Mouse (Mus musculus) testis, postnatal 10 days (tissue): ENCODE measurements at regions not wholly inside any gene's neighbourhood (a gene's known extent, or its start where the extent isn't known, plus 50 kb on each side); places are given as distances from the start of the nearest gene placed in this dataset.

ENCODE experiments used
- DNase-seq: peaks from one replicate; pipeline ENCODE4 v3.0.0; 2021; ENCODE audit warnings: low spot score

DNA sequence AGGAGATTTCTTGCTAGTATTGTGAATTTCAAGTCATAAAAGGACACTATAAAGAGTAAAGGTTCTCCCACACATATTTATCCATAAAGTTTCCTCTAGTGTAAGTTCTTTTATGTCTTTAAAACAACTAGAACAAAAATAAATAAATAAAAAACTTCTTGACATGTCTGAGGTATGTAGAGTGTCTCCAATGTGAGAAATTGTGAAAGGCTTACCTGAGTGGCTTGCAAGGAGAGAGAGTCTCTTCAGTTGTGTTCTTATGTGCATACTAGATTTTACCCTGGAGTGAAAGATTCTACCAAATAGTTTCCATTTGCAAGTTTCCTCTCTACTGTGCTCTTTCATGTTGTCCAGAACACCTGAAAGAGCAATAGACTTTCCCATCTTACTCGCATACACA lies 276.8 kb downstream of the Ankrd50 start:
- DNase-seq: no peak

DNA sequence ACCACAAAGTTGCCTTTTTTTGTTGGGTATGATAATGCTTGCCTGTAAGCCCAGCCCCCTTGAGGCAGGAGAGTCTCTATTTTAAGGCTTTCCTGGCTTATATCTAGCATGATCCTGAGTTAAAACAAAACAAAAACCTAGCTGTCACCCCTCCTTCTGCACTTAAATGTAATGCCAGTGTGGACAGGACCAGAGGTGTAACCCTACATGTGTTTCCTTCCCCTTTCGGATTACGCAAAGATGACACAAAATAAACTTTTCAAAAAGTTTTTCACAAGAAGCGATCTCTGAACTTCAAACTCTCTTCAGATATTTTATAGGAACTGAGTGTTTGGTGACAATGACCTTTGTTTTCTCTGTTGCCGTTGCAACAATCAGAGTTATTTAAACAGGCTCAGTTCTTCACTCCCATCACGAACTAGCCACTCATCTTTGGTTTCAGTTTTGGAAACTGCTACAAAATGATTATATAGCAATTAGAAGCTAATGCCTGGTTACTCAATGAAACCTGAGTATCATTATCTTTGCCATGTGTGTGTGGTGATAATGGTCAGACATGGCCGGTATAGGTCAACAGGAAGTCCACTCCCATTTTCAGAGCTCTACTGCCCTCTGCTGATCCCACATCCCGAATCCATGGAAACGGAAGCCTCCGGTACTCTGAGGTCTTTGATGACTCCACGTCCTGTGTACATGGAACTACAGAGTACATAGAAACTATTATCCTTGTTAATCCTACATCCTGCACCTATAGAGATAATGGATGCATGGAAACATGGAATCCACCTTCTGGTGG lies 282.6 kb downstream of the Ankrd50 start:
- DNase-seq: peak; percentile 86

DNA sequence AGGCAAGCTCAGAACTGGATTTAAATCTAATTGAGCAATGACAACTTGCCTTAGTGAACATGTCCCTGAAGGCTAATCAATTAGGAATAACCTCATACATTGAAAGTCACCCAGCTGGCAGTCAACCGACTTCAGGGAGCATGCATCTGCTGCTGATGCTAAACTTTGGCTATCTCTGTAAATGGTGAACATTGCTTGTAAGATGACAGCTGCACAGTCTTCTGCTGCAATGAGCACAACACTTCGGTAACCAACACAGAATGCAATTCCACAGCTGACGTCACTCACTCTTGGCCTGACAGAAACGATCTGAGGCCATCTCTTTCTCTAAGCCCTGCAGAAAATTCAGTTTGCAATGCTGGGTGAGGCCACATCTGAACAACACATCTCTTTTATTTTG lies 290.6 kb downstream of the Ankrd50 start:
- DNase-seq: no peak

- DNase-seq: no peak
Observed at GRCm38 (mm10) chr3:38187406-38187896, 297.2 kb downstream of the Ankrd50 start.

DNA sequence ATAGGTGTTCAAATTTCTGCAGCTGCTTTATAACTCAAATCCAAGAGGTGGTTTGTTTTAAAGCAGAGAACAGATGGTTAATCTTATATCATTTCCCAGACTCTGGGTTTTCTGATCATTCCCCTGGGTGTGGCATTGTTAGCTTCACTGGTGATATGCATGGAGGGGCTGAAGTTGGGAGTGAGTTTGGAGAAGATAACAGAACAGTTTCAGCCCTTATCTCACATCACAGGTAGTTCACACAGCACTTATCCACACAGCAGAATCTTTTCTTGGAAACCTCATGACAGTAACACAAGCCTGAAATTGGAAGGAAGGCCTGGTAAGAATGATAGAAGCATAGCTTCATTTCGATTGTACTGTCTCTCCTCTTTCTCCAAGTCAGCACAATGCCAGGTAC lies 298.1 kb downstream of the Ankrd50 start:
- DNase-seq: no peak

GRCm38 (mm10) chr3:38178295-38178694 lies 306.3 kb downstream of the Ankrd50 start:
- no peak for DNase-seq

DNA sequence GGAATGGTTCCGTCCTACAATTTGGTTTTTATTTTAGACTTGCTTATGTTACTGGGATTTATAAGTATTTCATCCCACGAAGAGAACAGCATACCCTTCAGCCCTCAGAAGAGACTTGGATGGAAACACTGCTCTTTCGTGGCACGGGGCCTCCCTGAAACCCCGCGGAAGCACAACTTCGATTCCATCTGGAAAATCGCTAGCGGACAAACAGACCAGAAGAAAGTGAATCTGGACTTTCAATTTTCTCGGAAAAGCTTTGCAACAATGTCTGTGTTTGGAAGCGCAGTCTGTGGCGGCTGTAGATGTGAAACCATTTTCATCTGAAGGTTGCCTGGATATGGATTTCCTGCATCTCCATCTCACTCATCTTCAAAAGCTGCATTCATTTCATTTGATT lies 308.7 kb downstream of the Ankrd50 start:
- DNase-seq: no peak

GRCm38 (mm10) chr3:38174735-38175280 lies 309.8 kb downstream of the Ankrd50 start:
- no peak for DNase-seq

GRCm38 (mm10) chr3:38152408-38152807 lies 332.2 kb downstream of the Ankrd50 start:
- no peak for DNase-seq

GRCm38 (mm10) chr3:38151821-38152220 lies 332.8 kb downstream of the Ankrd50 start:
- DNase-seq: no peak

DNA sequence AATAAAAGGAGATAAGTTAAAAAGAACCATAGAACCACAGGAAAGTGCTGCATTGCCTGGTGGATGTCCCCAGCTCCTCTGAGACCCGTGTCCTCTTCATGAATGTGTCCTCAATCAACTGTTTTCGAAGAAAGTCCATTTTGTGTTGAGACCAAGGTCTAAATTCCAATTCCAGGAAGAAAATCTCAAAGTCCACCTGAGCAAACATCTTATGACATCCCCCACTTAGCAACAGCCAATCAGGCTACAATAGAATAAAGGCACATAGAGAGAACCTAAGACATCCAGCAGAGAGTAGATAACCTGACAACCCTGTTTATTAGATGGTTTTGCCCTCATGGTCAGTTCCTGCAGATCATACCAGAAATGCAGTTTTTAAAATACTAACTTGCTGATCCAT lies 338.0 kb downstream of the Ankrd50 start:
- DNase-seq: no peak

GRCm38 (mm10) chr3:38145444-38145843 lies 339.2 kb downstream of the Ankrd50 start:
- DNase-seq: no peak

GRCm38 (mm10) chr3:38144650-38145049 lies 340.0 kb downstream of the Ankrd50 start:
- DNase-seq: no peak

GRCm38 (mm10) chr3:38143147-38143883 lies 341.3 kb downstream of the Ankrd50 start:
- peak; percentile 73 for DNase-seq

- no peak for DNase-seq
Observed at GRCm38 (mm10) chr3:38139387-38139786, 345.3 kb downstream of the Ankrd50 start.

- no peak for DNase-seq
Observed at GRCm38 (mm10) chr3:38138014-38138413, 346.6 kb downstream of the Ankrd50 start.

GRCm38 (mm10) chr3:38135808-38136214 lies 348.8 kb downstream of the Ankrd50 start:
- DNase-seq: no peak

DNA sequence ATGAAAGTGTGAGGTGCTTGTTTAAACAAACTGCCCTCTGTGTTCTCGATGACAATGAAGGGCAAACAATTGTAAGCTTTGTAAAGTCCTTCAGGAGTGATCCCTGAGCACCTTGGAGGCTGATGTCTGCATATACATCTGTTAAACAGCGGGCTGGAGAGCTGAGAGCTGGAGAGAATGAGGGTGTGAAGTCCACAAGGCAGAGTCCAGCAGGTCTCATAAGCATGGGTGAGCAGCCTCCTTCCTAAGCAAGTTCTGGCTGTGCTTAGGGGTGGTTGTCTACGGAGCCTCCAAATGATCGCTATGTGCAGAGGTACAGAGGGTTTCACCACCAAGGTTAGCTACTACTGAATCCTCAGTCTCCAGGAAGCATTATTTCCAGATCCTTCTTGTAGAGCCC lies 350.2 kb downstream of the Ankrd50 start:
- no peak for DNase-seq

GRCm38 (mm10) chr3:38131887-38132220 lies 352.8 kb downstream of the Ankrd50 start:
- DNase-seq: no peak

DNA sequence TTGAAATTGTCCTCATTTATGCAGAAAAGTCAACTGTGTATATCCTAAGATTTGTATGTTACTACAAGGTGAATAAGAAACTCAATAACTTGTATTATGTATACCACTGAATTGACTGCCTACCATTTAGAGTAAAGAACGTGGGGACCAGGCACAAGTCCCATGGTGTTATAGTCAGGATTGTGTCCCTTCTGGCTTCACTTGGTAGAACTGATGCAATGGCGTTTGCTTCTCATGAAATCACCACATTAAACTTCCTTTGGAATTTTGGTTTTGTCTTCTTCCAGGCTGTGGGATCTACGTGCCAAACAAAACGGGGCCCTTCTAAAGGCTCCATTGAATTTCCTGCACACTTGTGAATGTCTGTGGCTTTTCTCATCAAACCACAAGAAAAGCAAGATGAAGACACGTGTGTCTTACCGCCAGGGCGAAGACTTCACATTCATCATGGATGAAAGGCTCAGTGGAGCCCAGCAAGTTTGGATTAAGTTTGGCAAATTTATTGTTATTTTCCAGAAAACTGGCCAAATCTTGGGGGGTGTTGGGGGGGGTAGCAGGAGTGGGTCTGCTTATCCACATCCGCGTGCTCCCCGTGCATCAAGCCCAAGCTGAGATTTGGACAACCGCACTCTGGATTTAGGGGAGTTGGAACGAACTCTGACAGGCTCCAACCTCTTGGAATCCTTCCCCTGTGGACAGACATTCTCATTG lies 353.3 kb downstream of the Ankrd50 start:
- no peak for DNase-seq

DNA sequence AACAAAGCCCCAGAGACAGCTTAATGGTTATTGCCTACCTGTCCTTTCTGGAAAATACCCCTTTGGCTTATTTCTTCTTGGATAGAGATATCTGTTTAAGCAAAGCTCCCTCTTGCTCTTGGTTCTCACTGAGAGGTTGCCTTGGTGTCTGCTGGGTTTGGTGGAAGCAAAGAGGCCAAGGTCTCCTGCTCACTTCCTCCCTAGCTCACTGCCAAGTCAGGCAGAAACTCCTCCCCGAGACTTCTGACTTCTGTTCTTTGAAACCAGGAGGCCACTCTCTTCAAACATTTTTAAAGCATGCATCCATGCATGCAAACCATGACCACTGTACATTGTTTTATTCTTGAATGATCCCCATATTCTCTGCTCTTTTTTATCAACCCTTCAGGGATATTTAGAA lies 354.6 kb downstream of the Ankrd50 start:
- no peak for DNase-seq

DNA sequence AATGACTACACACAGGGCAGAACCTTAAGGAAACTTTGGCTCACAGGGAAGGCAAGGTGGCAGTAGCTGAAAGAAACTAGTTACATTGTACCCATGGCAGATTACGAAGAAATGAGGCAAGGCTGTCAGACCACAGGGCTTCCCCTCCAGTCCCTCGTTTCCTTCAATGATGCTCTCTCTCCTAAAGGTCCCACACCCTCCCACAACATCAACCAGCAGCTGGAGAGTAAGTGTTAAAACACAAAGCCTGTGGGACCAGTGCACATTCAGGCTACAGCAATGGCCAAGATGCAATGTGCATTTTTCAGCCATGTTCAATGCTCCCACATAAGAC lies 355.5 kb downstream of the Ankrd50 start:
- no peak for DNase-seq
